Mouse (Mus musculus) forebrain, embryonic 16.5 days (tissue): Measurements from ENCODE around the gene Arhgef26. TPM values are rescaled to one million over a fixed set of nuclear protein-coding genes. Genes with fewer than 3 reads are reported as not detected.
A peak's percentile ranks its signal among the peaks of the same experiment; 100 is the strongest.

Experiments used
- ATAC-seq: fragments of 200-750 bp; cut with Nextera tagmentation; 2 replicates; pipeline ENCODE4 v1.8.0; 2017; ENCODE audit warnings: mild to moderate bottlenecking, moderate library complexity
- H3K27ac ChIP-seq: fragments of 300-500 bp; sonication (generic); 2 replicates; pipeline ENCODE4 v1.5.1; 2014; ENCODE audit warnings: low read length, control low read depth
- H3K27me3 ChIP-seq: fragments of 300-500 bp; sonication (generic); replicated peaks from 2 replicates; pipeline ENCODE4 v1.6.1; 2014; ENCODE audit warnings: low read length; ENCODE audit not compliant: control insufficient read depth, insufficient read depth
- H3K36me3 ChIP-seq: fragments of 300-500 bp; sonication (generic); 2 replicates; pipeline ENCODE4 v1.6.1; 2014; ENCODE audit not compliant: control insufficient read depth, insufficient read depth
- H3K4me1 ChIP-seq: fragments of 300-500 bp; sonication (generic); replicated peaks from 2 replicates; pipeline ENCODE4 v1.6.1; 2014; ENCODE audit warnings: low read length; ENCODE audit not compliant: control insufficient read depth, insufficient read depth
- H3K4me2 ChIP-seq: fragments of 300-500 bp; sonication (generic); 2 replicates; pipeline ENCODE4 v1.6.1; 2014; ENCODE audit warnings: mild to moderate bottlenecking, low read length, control low read depth
- H3K4me3 ChIP-seq: fragments of 300-500 bp; sonication (generic); replicated peaks from 2 replicates; pipeline ENCODE4 v1.5.1; 2014; ENCODE audit warnings: mild to moderate bottlenecking, low read length, control low read depth
- H3K9ac ChIP-seq: fragments of 300-500 bp; sonication (generic); replicated peaks from 2 replicates; pipeline ENCODE4 v1.6.1; 2014; ENCODE audit warnings: low read depth, low read length, control low read depth
- H3K9me3 ChIP-seq: fragments of 300-500 bp; sonication (generic); 2 replicates; pipeline ENCODE4 v1.6.1; 2016; ENCODE audit warnings: low read length; ENCODE audit not compliant: control insufficient read depth
- WGBS: fragments of 180-500 bp; shearing (Covaris S2); extraction: QIAGEN DNeasy Blood & Tissue Kit; methylation state at CpG from one replicate; pipeline ENCODE4 v1.1.7; 2014; 5-methylcytosine and 5-hydroxymethylcytosine counted together
- polyA plus RNA-seq: library from polyadenylated mRNA; unstranded; fragments of >200 nt; fragmentation: Nextera tagmentation; extraction: Ambion mirVana; gene quantifications from 2 replicates; pipeline ENCODE4 v1.2.1, GENCODE M21; 2015

The Arhgef26 gene
- polyA plus RNA-seq, 1 experiment from 2014 or later: 15.6 TPM

GRCm38 (mm10) chr3:62399826-62400746 lies 61.9 kb downstream of the Arhgef26 start:
- ATAC-seq: peak; percentile 14
- 68% methylated on average over 12 of the region's 12 CpGs for WGBS

DNA sequence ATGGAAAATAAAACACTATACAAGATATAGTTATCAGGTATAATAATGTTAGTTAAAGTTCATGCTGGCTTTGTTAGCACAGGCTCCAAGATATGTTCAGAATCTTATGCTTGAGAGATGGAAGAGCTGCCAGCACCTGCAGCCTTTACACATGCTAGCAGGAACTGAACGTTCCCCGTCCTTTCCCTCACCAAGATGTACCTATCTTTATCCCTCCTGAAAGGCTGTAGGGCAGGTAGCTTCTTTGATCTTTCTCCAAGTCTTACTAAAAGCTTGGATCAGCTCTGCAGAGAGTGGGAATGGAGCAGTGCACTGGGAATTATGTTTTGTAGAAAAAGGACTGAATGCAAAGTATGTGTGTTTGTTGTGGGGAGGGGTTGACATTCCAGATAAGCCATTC lies 64.3 kb downstream of the Arhgef26 start:
- no peak overlapping the region for H3K4me2 ChIP-seq
- ATAC-seq: no peak
- H3K4me1 ChIP-seq: peaks cover 8% of the 10 kb centered on the region
- H3K36me3 ChIP-seq: no peaks in the 10 kb centered on the region
- H3K4me3 ChIP-seq: no peak overlapping the region
- H3K27me3 ChIP-seq: no peaks in the 10 kb centered on the region
- 90% methylated on average over 2 of the region's 2 CpGs for WGBS
- H3K9ac ChIP-seq: no peak overlapping the region
- H3K27ac ChIP-seq: no peak overlapping the region
- no peaks in the 10 kb centered on the region for H3K9me3 ChIP-seq

More at GRCm38 (mm10) chr3:62399826-62400746, 61.9 kb downstream of the Arhgef26 start:
- Histone ChIP-seq H3K36me3 (no peaks in the 10 kb centered on the region), H3K27ac (no peak overlapping the region), H3K9me3 (no peaks in the 10 kb centered on the region), H3K4me3 (no peak overlapping the region), H3K27me3 (no peaks in the 10 kb centered on the region), H3K4me2 (no peak overlapping the region), H3K9ac (no peak overlapping the region), H3K4me1 (peaks cover 8% of the 10 kb centered on the region)

GRCm38 (mm10) chr3:62404477-62405246 lies 66.5 kb downstream of the Arhgef26 start:
- Histone ChIP-seq H3K9ac (no peak overlapping the region), H3K27ac (no peak overlapping the region), H3K4me1 (peaks cover 4% of the 10 kb centered on the region; the same call in 1 of the 2 replicates), H3K36me3 (no peaks in the 10 kb centered on the region), H3K4me3 (no peak overlapping the region), H3K4me2 (no peak overlapping the region), H3K9me3 (no peaks in the 10 kb centered on the region), H3K27me3 (no peaks in the 10 kb centered on the region)
- 32% methylated on average over 7 of the region's 7 CpGs for WGBS
- ATAC-seq: peak; percentile 61

DNA sequence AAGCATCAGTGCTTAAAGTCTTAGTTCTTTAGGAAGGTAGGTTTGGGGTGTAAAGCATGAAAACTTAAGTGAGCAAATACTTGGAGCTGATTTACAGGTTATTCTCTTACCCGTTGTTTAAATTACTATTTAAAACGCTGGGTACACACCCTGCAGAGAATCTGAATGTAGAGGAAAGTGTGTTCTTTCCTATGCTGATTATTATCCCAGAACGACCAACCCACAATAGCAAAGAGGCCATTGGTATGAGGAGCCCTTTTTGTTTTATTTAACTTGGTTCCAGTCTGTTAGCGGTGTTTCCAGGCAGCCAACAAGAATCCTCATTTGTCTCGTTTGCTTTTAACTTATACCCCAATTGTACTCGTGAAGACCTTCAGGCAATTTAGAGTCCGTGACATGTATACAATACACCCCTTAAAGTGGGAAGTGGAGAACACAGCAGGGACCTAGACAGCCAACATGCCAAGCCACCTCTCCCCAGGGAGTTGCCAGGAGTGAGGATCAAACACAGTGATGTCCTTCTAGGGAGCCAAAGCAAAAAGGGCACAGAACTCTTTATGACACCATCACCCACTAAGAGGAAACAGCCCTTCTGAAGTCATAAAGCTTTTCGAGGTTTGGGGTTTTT lies 71.5 kb downstream of the Arhgef26 start:
- H3K4me2 ChIP-seq: no peak overlapping the region
- H3K4me1 ChIP-seq: peaks cover 7% of the 10 kb centered on the region; the same call in 1 of the 2 replicates
- no peaks in the 10 kb centered on the region for H3K27me3 ChIP-seq
- no peaks in the 10 kb centered on the region for H3K36me3 ChIP-seq
- no peak for ATAC-seq
- H3K27ac ChIP-seq: no peak overlapping the region
- no peak overlapping the region for H3K4me3 ChIP-seq
- no peak overlapping the region for H3K9ac ChIP-seq
- H3K9me3 ChIP-seq: no peaks in the 10 kb centered on the region
- 19% methylated on average over 8 of the region's 8 CpGs for WGBS

DNA sequence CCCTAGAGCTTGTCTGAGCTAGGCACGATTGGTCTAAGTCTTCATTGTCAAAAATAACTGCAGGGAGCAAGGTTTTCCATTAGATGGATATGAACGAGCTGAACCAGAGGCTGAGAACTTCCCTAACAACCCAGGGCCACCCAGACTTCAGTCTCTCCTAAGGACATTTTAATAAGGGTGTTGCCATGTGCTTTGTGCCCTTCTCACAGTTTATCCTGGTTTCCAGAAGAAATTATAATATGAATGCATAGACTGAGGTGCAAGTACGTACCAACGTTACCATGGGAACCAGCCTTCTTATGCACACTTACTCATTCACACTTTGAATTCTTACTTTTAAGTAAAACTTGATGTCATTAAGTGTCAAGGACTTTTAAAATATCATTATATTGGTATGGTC lies 72.3 kb downstream of the Arhgef26 start:
- Histone ChIP-seq H3K4me1 (peaks cover 7% of the 10 kb centered on the region; the same call in 1 of the 2 replicates), H3K4me2 (no peak overlapping the region), H3K36me3 (no peaks in the 10 kb centered on the region), H3K9ac (no peak overlapping the region), H3K9me3 (no peaks in the 10 kb centered on the region), H3K27ac (no peak overlapping the region), H3K27me3 (no peaks in the 10 kb centered on the region), H3K4me3 (no peak overlapping the region)
- 27% methylated on average over 4 of the region's 4 CpGs for WGBS
- peak; percentile 43 for ATAC-seq

DNA sequence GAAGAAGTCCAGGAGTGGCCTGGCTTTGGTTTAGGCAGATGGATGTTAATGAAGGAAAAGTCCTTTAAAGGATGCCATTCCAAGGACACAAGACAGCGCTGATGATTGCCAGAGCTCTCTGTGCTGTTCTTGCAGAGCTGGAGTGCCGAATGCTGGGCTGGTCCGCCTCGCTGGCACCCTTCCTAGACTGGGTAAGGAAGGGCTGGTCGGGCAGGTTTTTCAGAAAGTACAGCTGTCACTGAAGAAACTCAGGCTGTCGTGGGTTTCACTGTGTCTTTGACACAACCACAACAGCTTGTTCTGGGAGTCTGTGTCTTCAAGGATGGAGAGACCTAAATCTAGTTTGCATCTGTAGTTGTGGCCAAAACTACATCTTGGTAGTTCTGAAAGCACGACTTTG lies 74.6 kb downstream of the Arhgef26 start:
- Histone ChIP-seq H3K9me3 (no peaks in the 10 kb centered on the region), H3K9ac (no peak overlapping the region), H3K36me3 (no peaks in the 10 kb centered on the region), H3K4me3 (no peak overlapping the region), H3K27me3 (no peaks in the 10 kb centered on the region), H3K4me1 (peaks cover 7% of the 10 kb centered on the region; the same call in 1 of the 2 replicates), H3K27ac (peak overlapping the region; percentile 38), H3K4me2 (no peak overlapping the region)
- WGBS: 51% methylated on average over 7 of the region's 7 CpGs
- peak; percentile 80 for ATAC-seq

DNA sequence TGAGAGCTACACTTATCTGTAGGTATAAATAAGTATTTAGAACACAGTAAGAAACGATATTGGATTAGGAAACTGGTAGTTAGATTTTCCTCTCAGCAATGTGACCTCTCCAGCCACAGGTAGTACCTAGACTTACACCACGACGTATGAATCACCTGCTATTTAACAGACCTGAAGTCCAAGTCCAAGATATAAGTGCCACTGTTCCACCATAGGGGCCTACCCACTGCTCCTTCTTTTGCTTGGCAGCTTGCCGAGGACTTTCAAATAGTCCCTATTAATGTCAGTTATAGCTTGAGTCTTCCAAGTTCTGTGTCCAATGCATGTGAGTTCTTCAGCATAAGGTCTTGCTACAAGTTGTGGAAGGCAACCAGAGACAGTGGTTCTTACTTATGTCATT lies 76.8 kb downstream of the Arhgef26 start:
- no peaks in the 10 kb centered on the region for H3K9me3 ChIP-seq
- no peak overlapping the region for H3K4me2 ChIP-seq
- no peak for ATAC-seq

DNA sequence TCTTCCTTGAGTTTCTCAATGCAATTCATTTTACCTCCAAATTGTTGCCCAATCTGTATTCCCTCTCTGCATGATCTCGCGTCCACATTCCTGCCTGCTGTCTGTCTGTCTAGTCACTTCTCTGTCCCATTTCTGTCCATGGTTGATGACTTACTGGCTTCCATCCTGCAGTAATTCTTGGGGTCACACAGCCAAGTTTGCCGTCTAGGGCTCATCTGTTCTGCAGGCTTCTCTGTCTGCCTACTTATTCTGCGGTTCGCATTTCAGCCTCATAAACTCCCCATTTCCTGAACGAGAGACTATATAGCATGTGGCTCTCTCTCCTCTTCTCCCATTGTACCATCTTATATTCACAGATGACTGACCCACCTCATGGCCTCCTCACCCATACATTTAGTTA lies 79.3 kb downstream of the Arhgef26 start:
- H3K4me2 ChIP-seq: no peak overlapping the region
- no peak overlapping the region for H3K9ac ChIP-seq
- 93% methylated on average over 6 of the region's 6 CpGs for WGBS
- no peak overlapping the region for H3K4me3 ChIP-seq
- H3K27ac ChIP-seq: no peak overlapping the region
- no peak for ATAC-seq
- no peaks in the 10 kb centered on the region for H3K36me3 ChIP-seq
- no peaks in the 10 kb centered on the region for H3K9me3 ChIP-seq
- H3K4me1 ChIP-seq: 0 out of 2 replicates have a peak, but pooled peaks cover 2% of the 10 kb centered on the region
- H3K27me3 ChIP-seq: no peaks in the 10 kb centered on the region

More for the DNA sequence above, 76.8 kb downstream of the Arhgef26 start:
- 95% methylated on average over 4 of the region's 4 CpGs for WGBS
- no peaks in the 10 kb centered on the region for H3K36me3 ChIP-seq
- H3K27ac ChIP-seq: no peak overlapping the region
- no peaks in the 10 kb centered on the region for H3K27me3 ChIP-seq
- peaks cover 5% of the 10 kb centered on the region; the same call in 1 of the 2 replicates for H3K4me1 ChIP-seq
- H3K9ac ChIP-seq: no peak overlapping the region
- H3K4me3 ChIP-seq: no peak overlapping the region
